Mouse (Mus musculus): ENCODE data around the gene Zbtb16. TPM values are rescaled to one million over a fixed set of nuclear protein-coding genes. Genes with fewer than 3 reads are reported as not detected.

Zbtb16 gene
- polyA plus RNA-seq, 1 experiment = 4.1 TPM

- no peak for TF ChIP-seq CTCF (IDR thresholded peaks at IDR 0.05; ENCODE audit: borderline replicate concordance, control insufficient read depth, extremely low read depth, insufficient read depth, low read length, poor library complexity)
- no peak for TF ChIP-seq POLR2A (IDR thresholded peaks at IDR 0.05; ENCODE audit: control insufficient read depth, extremely low read depth, insufficient read depth, low read length, poor library complexity)
- 90% methylated on average over 23 of the region's 23 CpGs for WGBS
- no peak overlapping the region for H3K4me3 ChIP-seq (ENCODE audit: control insufficient read depth, insufficient read depth, low read length)
- H3K27ac ChIP-seq (ENCODE audit: control insufficient read depth, insufficient read depth, low read length) = no peak overlapping the region
- DNase-seq = no peak
- 0 out of 2 replicates have a peak, but pooled peaks cover 4% of the 10 kb centered on the region for H3K4me1 ChIP-seq (replicated peaks; ENCODE audit: control insufficient read depth, insufficient read depth, low read length)
- H3K36me3 ChIP-seq (ENCODE audit: control insufficient read depth, insufficient read depth, low read length) = no peaks in the 10 kb centered on the region
- H3K27me3 ChIP-seq (ENCODE audit: control insufficient read depth, insufficient read depth, low read length) = peaks cover 15% of the 10 kb centered on the region
These were observed 4.2 kb downstream of the Zbtb16 start for GRCm38 (mm10) chr9:48831560-48832460.

- Histone ChIP-seq H3K4me1 (replicated peaks; ENCODE audit: control insufficient read depth, insufficient read depth, low read length) (no peaks in the 10 kb centered on the region), H3K36me3 (ENCODE audit: control insufficient read depth, insufficient read depth, low read length) (no peaks in the 10 kb centered on the region), H3K4me3 (ENCODE audit: control insufficient read depth, insufficient read depth, low read length) (no peak overlapping the region), H3K27ac (ENCODE audit: control insufficient read depth, insufficient read depth, low read length) (no peak overlapping the region), H3K27me3 (ENCODE audit: control insufficient read depth, insufficient read depth, low read length) (no peaks in the 10 kb centered on the region; the same call in 1 of the 2 replicates)
- 94% methylated on average over 7 of the region's 7 CpGs for WGBS
- no peak for DNase-seq
- TF ChIP-seq POLR2A (IDR thresholded peaks at IDR 0.05; ENCODE audit: control insufficient read depth, extremely low read depth, insufficient read depth, low read length, poor library complexity) = no peak
- TF ChIP-seq CTCF (IDR thresholded peaks at IDR 0.05; ENCODE audit: borderline replicate concordance, control insufficient read depth, extremely low read depth, insufficient read depth, low read length, poor library complexity) = no peak
These were observed 7.2 kb downstream of the Zbtb16 start for GRCm38 (mm10) chr9:48828839-48829238.

GRCm38 (mm10) chr9:48826377-48826889, 9.6 kb downstream of the Zbtb16 start:
- Histone ChIP-seq H3K4me1 (replicated peaks; ENCODE audit: control insufficient read depth, insufficient read depth, low read length) (peaks cover 5% of the 10 kb centered on the region), H3K27me3 (ENCODE audit: control insufficient read depth, insufficient read depth, low read length) (no peaks in the 10 kb centered on the region), H3K27ac (ENCODE audit: control insufficient read depth, insufficient read depth, low read length) (no peak overlapping the region), H3K36me3 (ENCODE audit: control insufficient read depth, insufficient read depth, low read length) (no peaks in the 10 kb centered on the region), H3K4me3 (ENCODE audit: control insufficient read depth, insufficient read depth, low read length) (no peak overlapping the region)
- 73% methylated on average over 7 of the region's 7 CpGs for WGBS
- TF ChIP-seq CTCF (IDR thresholded peaks at IDR 0.05; ENCODE audit: borderline replicate concordance, control insufficient read depth, extremely low read depth, insufficient read depth, low read length, poor library complexity) (no peak), POLR2A (IDR thresholded peaks at IDR 0.05; ENCODE audit: control insufficient read depth, extremely low read depth, insufficient read depth, low read length, poor library complexity) (no peak)
- DNase-seq = no peak

GRCm38 (mm10) chr9:48824533-48825130, 11.4 kb downstream of the Zbtb16 start:
- 91% methylated on average over 12 of the region's 12 CpGs for WGBS
- Histone ChIP-seq H3K36me3 (ENCODE audit: control insufficient read depth, insufficient read depth, low read length) (no peaks in the 10 kb centered on the region), H3K4me3 (ENCODE audit: control insufficient read depth, insufficient read depth, low read length) (no peak overlapping the region), H3K4me1 (replicated peaks; ENCODE audit: control insufficient read depth, insufficient read depth, low read length) (peaks cover 9% of the 10 kb centered on the region), H3K27me3 (ENCODE audit: control insufficient read depth, insufficient read depth, low read length) (no peaks in the 10 kb centered on the region), H3K27ac (ENCODE audit: control insufficient read depth, insufficient read depth, low read length) (no peak overlapping the region)
- DNase-seq = no peak
- TF ChIP-seq POLR2A (IDR thresholded peaks at IDR 0.05; ENCODE audit: control insufficient read depth, extremely low read depth, insufficient read depth, low read length, poor library complexity) = no peak
- no peak for TF ChIP-seq CTCF (IDR thresholded peaks at IDR 0.05; ENCODE audit: borderline replicate concordance, control insufficient read depth, extremely low read depth, insufficient read depth, low read length, poor library complexity)

GRCm38 (mm10) chr9:48823851-48824250, 12.2 kb downstream of the Zbtb16 start:
- TF ChIP-seq CTCF (IDR thresholded peaks at IDR 0.05; ENCODE audit: borderline replicate concordance, control insufficient read depth, extremely low read depth, insufficient read depth, low read length, poor library complexity) = no peak
- no peak for TF ChIP-seq POLR2A (IDR thresholded peaks at IDR 0.05; ENCODE audit: control insufficient read depth, extremely low read depth, insufficient read depth, low read length, poor library complexity)
- no peaks in the 10 kb centered on the region for H3K27me3 ChIP-seq (ENCODE audit: control insufficient read depth, insufficient read depth, low read length)
- H3K4me1 ChIP-seq (replicated peaks; ENCODE audit: control insufficient read depth, insufficient read depth, low read length) = peaks cover 9% of the 10 kb centered on the region
- DNase-seq = no peak
- no peaks in the 10 kb centered on the region for H3K36me3 ChIP-seq (ENCODE audit: control insufficient read depth, insufficient read depth, low read length)
- no peak overlapping the region for H3K4me3 ChIP-seq (ENCODE audit: control insufficient read depth, insufficient read depth, low read length)
- WGBS = 78% methylated on average over 6 of the region's 6 CpGs
- H3K27ac ChIP-seq (ENCODE audit: control insufficient read depth, insufficient read depth, low read length) = no peak overlapping the region

GRCm38 (mm10) chr9:48823319-48823705, 12.7 kb downstream of the Zbtb16 start:
- Histone ChIP-seq H3K27me3 (ENCODE audit: control insufficient read depth, insufficient read depth, low read length) (no peaks in the 10 kb centered on the region), H3K27ac (ENCODE audit: control insufficient read depth, insufficient read depth, low read length) (no peak overlapping the region), H3K4me1 (replicated peaks; ENCODE audit: control insufficient read depth, insufficient read depth, low read length) (peaks cover 9% of the 10 kb centered on the region), H3K4me3 (ENCODE audit: control insufficient read depth, insufficient read depth, low read length) (no peak overlapping the region), H3K36me3 (ENCODE audit: control insufficient read depth, insufficient read depth, low read length) (no peaks in the 10 kb centered on the region)
- 92% methylated on average over 7 of the region's 7 CpGs for whole genome bisulfite sequencing
- no peak for DNase-seq
- TF ChIP-seq POLR2A (IDR thresholded peaks at IDR 0.05; ENCODE audit: control insufficient read depth, extremely low read depth, insufficient read depth, low read length, poor library complexity) = no peak
- no peak for TF ChIP-seq CTCF (IDR thresholded peaks at IDR 0.05; ENCODE audit: borderline replicate concordance, control insufficient read depth, extremely low read depth, insufficient read depth, low read length, poor library complexity)

All from thymus, adult 2 months (tissue).